ENCODE assay signal across 10 mouse cellular contexts in the genomic region with DNA sequence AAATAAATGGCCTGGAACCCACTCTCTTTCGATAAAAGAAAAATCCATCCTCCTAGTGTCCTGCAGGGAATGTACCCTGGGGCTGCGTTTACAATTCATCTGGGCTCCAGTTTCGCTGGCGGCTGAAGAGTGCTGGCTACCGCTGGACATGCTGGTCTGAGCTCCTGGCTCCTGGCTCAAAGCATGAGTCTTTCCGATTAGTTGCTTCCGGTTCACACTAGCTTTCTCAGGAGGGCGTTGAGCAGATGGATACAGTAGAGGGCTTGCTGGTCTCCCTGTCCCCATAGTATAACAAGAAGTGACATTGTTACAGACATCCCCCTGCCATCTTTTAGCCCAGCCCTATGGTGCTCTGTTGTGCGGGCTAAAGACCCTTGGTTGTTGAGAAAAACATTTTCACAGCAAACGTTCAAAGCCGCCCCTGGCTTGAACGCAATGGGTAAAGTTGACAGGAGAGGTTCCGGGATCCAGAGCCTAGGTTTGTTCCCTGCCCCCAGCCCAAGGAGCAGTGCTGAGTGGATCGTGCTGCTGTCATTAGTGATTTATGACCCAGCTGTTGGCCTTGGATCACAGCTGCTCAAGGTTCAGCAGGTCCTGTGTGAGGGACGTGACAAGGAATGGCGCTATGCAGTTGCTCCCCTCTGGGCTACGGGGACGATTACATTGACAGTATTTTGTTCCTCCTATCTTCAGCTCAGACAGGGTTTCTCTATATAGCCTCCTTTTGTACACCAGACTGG. TPM values are rescaled to one million over a fixed set of nuclear protein-coding genes. Genes with fewer than 3 reads are reported as not detected.
DNase-seq lines count a peak whose midpoint lies in the region; ATAC-seq and TF ChIP-seq lines count a peak whose summit lies in the region.
"Had no signal": no experiment of that assay in that cellular context is flagged by ENCODE, and none has a peak within 500 bp of the region (broad histone marks: within the 10 kb centered on the region; RNA-seq: fewer than 3 reads in every experiment).

No protein-coding gene starts in this region.

- H3K4me3 ChIP-seq in hindbrain, postnatal 0 days (ENCODE audit: low read length): no peak overlapping the region
- H3K4me3 ChIP-seq in hindbrain, embryonic 13.5 days: no peak overlapping the region
- no peak overlapping the region for H3K4me3 ChIP-seq in stomach, embryonic 15.5 days (replicated peaks)
- H3K4me3 ChIP-seq: heart, embryonic 13.5 days had no signal

- no peak for ATAC-seq in hindbrain, postnatal 0 days
- ATAC-seq in hindbrain, embryonic 13.5 days (ENCODE audit: low FRiP score): no peak
- peak; percentile 71; the same call in 1 of the 2 replicates for ATAC-seq in stomach, embryonic 15.5 days (ENCODE audit: insufficient read depth, low FRiP score, low read depth)

- no peaks in the 10 kb centered on the region for H3K4me1 ChIP-seq in hindbrain, postnatal 0 days (ENCODE audit: insufficient read depth, low read length)
- H3K4me1 ChIP-seq in hindbrain, embryonic 13.5 days (replicated peaks): 0 out of 2 replicates have a peak, but pooled peaks cover 3% of the 10 kb centered on the region
- H3K4me1 ChIP-seq in stomach, embryonic 15.5 days: 0 out of 2 replicates have a peak, but pooled peaks cover 8% of the 10 kb centered on the region

- WGBS in hindbrain, postnatal 0 days: 54% methylated on average over 18 of the region's 18 CpGs
- 58% methylated on average over 18 of the region's 18 CpGs for WGBS in hindbrain, embryonic 13.5 days
- 32% methylated on average over 18 of the region's 18 CpGs for WGBS in stomach, embryonic 15.5 days

- no peak for TF ChIP-seq CTCF in hindbrain, postnatal 0 days (IDR thresholded peaks at IDR 0.05; ENCODE audit: low read depth)

- no peak overlapping the region for H3K9ac ChIP-seq in hindbrain, postnatal 0 days (replicated peaks; ENCODE audit: low read length)
- H3K9ac ChIP-seq in hindbrain, embryonic 13.5 days: no peak overlapping the region
- H3K9ac ChIP-seq in stomach, embryonic 15.5 days: no peak overlapping the region
- H3K9ac ChIP-seq: heart, embryonic 13.5 days had no signal

- peak; percentile 8 for DNase-seq in hindbrain, postnatal 0 days (ENCODE audit: low spot score)
- DNase-seq in embryo, embryonic 11 days: peak; percentile 60
- peak; percentile 77 for DNase-seq in kidney, adult 9 months
- DNase-seq in right cerebral cortex, postnatal 25 days: no peak
- DNase-seq in urinary bladder, postnatal 14 days (ENCODE audit: low spot score): no peak
- DNase-seq in right cerebral cortex, postnatal 4 days: no peak

- no peak overlapping the region for H3K27ac ChIP-seq in hindbrain, postnatal 0 days
- H3K27ac ChIP-seq in hindbrain, embryonic 13.5 days: no peak overlapping the region
- no peak overlapping the region for H3K27ac ChIP-seq in stomach, embryonic 15.5 days
- H3K27ac ChIP-seq: heart, embryonic 13.5 days had no signal

- H3K27me3 ChIP-seq in hindbrain, postnatal 0 days (ENCODE audit: insufficient read depth, low read length): no peaks in the 10 kb centered on the region
- no peaks in the 10 kb centered on the region for H3K27me3 ChIP-seq in hindbrain, embryonic 13.5 days
- H3K27me3 ChIP-seq in stomach, embryonic 15.5 days (replicated peaks): no peaks in the 10 kb centered on the region
- H3K27me3 ChIP-seq: heart, embryonic 13.5 days had no signal

- H3K9me3 ChIP-seq in hindbrain, postnatal 0 days (ENCODE audit: low read length): no peaks in the 10 kb centered on the region
- H3K9me3 ChIP-seq in hindbrain, embryonic 13.5 days: no peaks in the 10 kb centered on the region
- no peaks in the 10 kb centered on the region for H3K9me3 ChIP-seq in stomach, embryonic 15.5 days
- H3K9me3 ChIP-seq: G1E; heart, embryonic 13.5 days had no signal

- H3K36me3 ChIP-seq in hindbrain, postnatal 0 days (ENCODE audit: insufficient read depth, low read length): no peaks in the 10 kb centered on the region
- no peaks in the 10 kb centered on the region for H3K36me3 ChIP-seq in hindbrain, embryonic 13.5 days
- H3K36me3 ChIP-seq in stomach, embryonic 15.5 days: no peaks in the 10 kb centered on the region
- H3K36me3 ChIP-seq: G1E; heart, embryonic 13.5 days had no signal

- no peak overlapping the region for H3K4me2 ChIP-seq in hindbrain, postnatal 0 days (ENCODE audit: low read depth, low read length)
- H3K4me2 ChIP-seq in hindbrain, embryonic 13.5 days: no peak overlapping the region
- peak overlapping the region; percentile 27; the same call in 1 of the 2 replicates for H3K4me2 ChIP-seq in stomach, embryonic 15.5 days
- H3K4me2 ChIP-seq: heart, embryonic 13.5 days had no signal

RNA-seq across cellular contexts. Expression of gene Ep300, which starts 30.4 kb away (rescaled TPM):
- 44.0 and 51.5 TPM in 2 replicates for total RNA-seq in hindbrain, postnatal 0 days (2014; rRNA removed)
- polyA plus RNA-seq in hindbrain, postnatal 0 days (2015; fragmentation: Nextera tagmentation; extraction: Ambion mirVana): 12.9 and 13.1 TPM in 2 replicates
- 20.4 and 20.6 TPM in 2 replicates for polyA plus RNA-seq in hindbrain, embryonic 13.5 days (2015; fragmentation: Nextera tagmentation; extraction: Ambion mirVana)
- polyA plus RNA-seq in stomach, embryonic 15.5 days (2015; fragmentation: Nextera tagmentation; extraction: Ambion mirVana): 13.1 and 20.6 TPM in 2 replicates

Comparison
In these comparisons a context has a peak if more than half of its experiments do, and no peak if none do; other contexts are left out.
1. DNase-seq: peak in hindbrain, postnatal 0 days (single experiment), embryo, embryonic 11 days (single experiment) and kidney, adult 9 months (single experiment); none in right cerebral cortex, postnatal 25 days (single experiment), urinary bladder, postnatal 14 days (single experiment) and right cerebral cortex, postnatal 4 days (single experiment).